Mouse (Mus musculus) ES-E14 (cell line): ENCODE measurements around the gene Inava.

Source experiments
- CHD2 ChIP-seq: IDR thresholded peaks from 2 replicates; pipeline ENCODE4 v1.6.1; 2014; ENCODE audit warnings: mild to moderate bottlenecking, low read depth, low read length, inconsistent platforms
- HCFC1 ChIP-seq: IDR thresholded peaks from 2 replicates; pipeline ENCODE4 v1.6.1; 2012; ENCODE audit warnings: low read length, inconsistent platforms, borderline replicate concordance; ENCODE audit not compliant: insufficient read depth
- ZNF384 ChIP-seq: IDR thresholded peaks from 2 replicates; pipeline ENCODE4 v1.6.1; 2012; ENCODE audit warnings: low read depth, low read length, inconsistent platforms

GRCm38 (mm10) chr1:136247393-136247792 is 13.3 kb upstream of the Inava start:
- no peak for TF ChIP-seq CHD2
- TF ChIP-seq HCFC1 = no peak
- TF ChIP-seq ZNF384 = no peak
